Mouse (Mus musculus): ENCODE data around the gene Mrpl24.

GRCm38 (mm10) chr3:87960191-87960585 is 40.9 kb downstream of the Mrpl24 start:
- TF ChIP-seq CTCF (conservative IDR thresholded peaks at IDR 0.05; ENCODE audit: insufficient read depth, insufficient read length, low read depth, low read length): no peak
- TF ChIP-seq POLR2A (IDR thresholded peaks at IDR 0.05; ENCODE audit: low read depth, low read length): no peak

Measured in kidney, adult 2 months (tissue).